Mouse (Mus musculus) right cerebral cortex, postnatal 4 days (tissue): Measurements from ENCODE around the gene Hoxb4.

Experiments
- DNase-seq: peaks from one replicate; pipeline ENCODE4 v3.0.0-alpha.2; 2022

Hoxb4 gene

DNA sequence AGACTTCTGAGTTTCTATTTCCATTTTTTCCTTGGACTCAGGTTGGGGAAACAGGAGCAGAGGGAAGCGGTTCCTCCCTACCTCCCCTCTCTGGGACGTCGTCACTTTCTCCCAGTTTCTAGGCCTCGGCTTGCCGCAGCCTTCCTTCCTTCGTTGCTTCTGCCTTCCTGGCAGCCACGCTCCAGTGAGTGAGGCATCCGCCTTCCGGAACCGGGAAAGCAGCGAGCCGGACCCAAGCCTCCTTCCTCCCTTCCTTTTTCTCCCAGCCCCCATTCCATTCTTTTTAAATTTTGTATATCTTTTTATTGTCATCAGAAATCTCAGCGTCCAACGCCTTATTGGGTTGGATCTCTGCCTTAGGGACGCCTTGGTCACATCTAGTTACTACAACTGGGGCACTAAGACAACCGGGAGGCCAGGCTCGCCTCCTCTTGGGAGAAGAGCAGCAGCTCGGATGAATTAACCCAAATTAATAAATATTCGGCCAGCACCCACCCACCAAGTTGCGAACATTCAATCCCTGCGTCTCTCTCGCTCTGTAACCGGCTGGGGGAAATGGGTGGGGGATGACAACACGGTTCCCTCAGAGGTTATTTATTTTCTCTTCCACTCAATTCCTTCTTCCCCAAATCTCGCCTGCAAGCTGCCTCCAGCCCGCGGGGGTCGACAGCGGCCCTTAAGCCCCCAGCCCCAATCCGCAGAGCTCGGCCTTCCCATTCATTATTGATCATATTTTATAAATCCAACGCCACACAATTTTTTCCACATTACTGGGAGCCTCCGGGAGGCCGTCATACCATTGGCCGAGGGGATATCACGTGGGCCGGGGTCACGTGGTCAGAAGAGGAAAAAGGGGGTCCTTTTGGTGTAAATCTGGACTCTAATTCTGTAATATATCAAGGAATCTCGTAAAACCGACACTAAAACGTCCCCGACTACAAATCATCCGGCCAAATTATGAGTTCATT is 32.0 kb upstream of the Hoxb4 start, which contains the start of gene Hoxb7:
Hoxb7 (plus strand) TSS at position 853 of the 968 bp plus-strand sequence.
- DNase-seq: no peak

- DNase-seq: no peak
These were observed 31.2 kb upstream of the Hoxb4 start for GRCm38 (mm10) chr11:96286739-96287385.

DNA sequence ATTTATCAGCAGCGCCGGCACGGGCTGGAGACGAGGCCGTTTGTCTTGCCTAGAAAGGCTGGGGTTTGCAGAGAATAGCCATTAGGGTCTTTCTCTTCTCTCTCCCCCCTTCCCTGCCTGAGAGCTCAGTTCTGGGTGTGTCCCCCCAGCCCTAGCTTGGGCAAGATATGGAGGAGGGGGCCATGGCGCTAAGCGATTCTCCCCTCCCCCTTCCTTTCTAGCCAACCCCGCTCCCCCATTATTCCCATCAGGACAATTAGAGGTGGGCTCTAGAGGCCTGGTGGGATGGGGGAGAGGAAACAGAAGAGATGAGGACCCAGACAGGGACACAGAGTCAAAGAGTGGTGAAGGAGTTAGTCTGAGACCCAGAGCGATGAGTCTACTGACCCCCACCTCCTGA is 30.7 kb upstream of the Hoxb4 start:
- no peak for DNase-seq

GRCm38 (mm10) chr11:96288455-96289221 is 29.4 kb upstream of the Hoxb4 start:
- DNase-seq: no peak

- DNase-seq: no peak
These were observed 28.8 kb upstream of the Hoxb4 start for GRCm38 (mm10) chr11:96289293-96289692.

DNA sequence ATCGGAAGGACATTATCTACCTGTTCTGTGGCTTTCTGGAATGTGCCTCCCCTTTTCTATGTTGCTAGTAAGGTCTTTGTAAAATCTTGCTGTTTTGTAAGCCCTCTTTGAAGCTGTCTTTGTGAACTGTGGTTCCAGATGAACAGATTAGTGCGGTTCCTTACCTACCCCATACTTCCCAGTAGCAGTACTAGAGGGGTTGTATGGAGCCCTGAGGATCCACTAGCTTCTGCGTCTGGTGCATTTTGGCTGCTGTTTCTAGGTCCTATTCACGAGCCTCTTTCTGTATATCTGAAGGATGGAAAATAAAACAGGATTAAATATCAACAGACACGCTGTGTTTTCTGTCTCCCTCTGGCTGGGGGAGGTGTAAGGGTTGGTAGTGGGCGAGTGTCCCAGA is 28.2 kb upstream of the Hoxb4 start:
- no peak for DNase-seq

GRCm38 (mm10) chr11:96290705-96291355 is 27.2 kb upstream of the Hoxb4 start:
- no peak for DNase-seq

- DNase-seq: no peak
These were observed 26.1 kb upstream of the Hoxb4 start, which contains the start of gene Hoxb6 for GRCm38 (mm10) chr11:96291681-96292564. Gene Hoxb6, plus strand, starts transcription at chr11:96292476.

- no peak for DNase-seq
These were observed 25.3 kb upstream of the Hoxb4 start for GRCm38 (mm10) chr11:96292565-96293301.

GRCm38 (mm10) chr11:96293302-96293921 is 24.7 kb upstream of the Hoxb4 start:
- DNase-seq: no peak

GRCm38 (mm10) chr11:96294245-96295091 is 23.6 kb upstream of the Hoxb4 start:
- peak; percentile 69 for DNase-seq

DNA sequence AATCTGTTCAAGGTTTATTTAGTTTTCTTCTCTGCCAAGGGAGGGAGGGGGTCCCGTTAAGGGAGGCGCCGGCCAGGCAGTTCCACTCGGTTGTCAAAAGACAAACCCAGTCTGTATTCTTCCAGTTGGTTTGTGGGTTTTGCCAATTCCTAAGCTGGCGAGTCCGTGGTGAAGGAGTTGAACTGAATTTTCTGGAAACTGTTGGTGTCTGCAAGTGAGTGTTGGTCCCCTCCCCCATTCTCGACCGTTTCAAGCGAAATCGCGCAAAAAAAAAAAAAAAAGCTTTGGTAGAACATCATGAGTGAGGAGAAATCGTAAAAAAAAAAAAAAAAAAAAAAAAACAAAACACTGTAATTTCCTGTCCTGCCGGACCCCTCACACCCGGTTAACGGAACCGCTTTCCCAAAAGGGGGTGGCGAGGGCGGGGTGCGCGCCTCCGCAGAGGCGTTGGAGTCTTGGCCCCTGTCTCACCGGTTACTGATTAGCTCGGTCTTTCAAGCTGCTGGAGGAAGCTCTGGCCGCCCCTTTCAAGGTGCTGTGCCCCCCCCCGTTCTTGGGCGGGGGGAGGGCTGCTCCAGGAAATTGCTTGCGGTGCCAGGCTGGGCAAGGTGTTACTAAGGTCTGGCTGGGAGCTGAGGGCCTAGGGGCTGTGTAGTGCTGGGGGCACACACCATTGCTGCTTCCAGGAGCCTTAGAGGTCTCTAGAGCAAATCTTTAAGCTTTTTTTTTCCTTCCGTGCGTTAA is 22.8 kb upstream of the Hoxb4 start:
- no peak for DNase-seq

DNA sequence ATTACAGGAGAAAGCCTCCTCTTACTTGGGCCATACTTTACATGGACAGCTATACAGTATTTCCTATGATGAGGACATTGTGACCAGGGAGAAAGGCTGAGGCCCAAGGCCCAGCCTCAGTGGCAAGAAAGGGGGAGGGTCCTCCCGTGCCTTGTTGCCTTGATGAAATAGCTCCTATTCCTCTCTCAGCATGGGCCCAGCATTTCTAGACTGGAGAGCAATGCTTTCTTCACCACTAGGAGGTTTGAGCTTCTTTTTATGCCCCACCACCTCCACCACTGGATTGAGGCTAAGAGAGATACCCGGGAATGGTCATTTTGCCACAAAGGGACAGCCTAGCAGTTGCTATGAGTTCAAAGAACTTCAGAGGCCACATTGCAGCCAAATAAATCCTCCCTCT is 21.1 kb upstream of the Hoxb4 start:
- DNase-seq: no peak

DNA sequence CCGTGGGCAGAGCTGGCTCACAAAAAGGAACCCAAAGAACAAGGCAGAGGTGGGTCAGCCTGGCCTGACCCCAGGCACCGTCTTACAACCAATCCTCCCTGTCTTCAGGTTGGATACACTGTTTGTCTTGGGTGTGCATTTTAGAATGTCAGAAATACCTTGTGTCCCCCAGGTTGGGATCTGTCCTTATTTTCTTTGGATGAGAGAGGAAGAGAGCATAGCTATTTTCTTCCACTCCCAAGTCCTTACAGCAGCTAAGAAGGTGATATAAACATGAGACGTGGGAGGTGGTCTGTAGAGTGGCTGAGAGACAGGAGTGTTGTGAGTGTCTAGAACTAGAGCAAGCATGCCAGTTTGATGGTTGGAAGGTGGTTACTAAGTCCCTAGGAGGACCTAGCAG is 20.6 kb upstream of the Hoxb4 start:
- no peak for DNase-seq

GRCm38 (mm10) chr11:96297968-96298635 is 20.0 kb upstream of the Hoxb4 start:
- no peak for DNase-seq

DNA sequence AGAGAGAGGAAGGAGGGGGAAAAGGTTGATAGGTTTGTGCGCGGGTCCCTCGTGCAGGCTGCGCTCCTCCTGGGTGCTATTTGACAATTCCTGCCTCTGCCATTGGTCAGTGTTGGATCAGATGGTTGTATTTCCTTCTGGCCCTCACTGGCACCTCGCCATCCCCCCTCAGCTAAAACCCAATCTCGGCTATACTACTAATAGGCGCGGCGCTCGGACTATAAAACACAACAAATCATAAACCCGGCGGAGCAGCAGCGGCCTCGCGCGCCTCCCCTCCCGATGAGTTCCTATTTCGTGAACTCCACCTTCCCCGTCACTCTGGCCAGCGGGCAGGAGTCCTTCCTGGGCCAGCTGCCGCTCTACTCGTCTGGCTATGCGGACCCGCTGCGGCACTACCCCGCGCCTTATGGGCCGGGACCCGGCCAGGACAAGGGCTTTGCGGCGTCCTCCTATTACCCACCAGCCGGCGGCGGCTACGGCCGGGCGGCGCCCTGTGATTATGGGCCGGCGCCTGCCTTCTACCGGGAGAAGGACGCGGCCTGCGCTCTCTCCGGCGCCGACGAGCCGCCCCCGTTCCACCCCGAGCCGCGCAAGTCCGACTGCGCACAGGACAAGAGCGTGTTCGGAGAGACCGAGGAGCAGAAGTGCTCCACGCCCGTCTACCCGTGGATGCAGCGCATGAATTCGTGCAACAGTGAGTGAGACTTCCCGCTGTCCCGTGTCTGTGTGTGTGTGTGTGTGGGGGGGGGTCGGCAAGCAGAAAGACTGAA is 19.0 kb upstream of the Hoxb4 start:
- DNase-seq: no peak

- DNase-seq: no peak
These were observed 18.3 kb upstream of the Hoxb4 start for GRCm38 (mm10) chr11:96299781-96300180.
